Mouse (Mus musculus) midbrain, embryonic 10.5 days (tissue): ENCODE results near the gene Utrn. TPM values are rescaled to one million over a fixed set of nuclear protein-coding genes. Genes with fewer than 3 reads are reported as not detected.

Experiments
- DNase-seq: peaks from one replicate; pipeline ENCODE4 v3.0.0-alpha.2; 2017; ENCODE audit warnings: low spot score
- H3K27ac ChIP-seq: fragments of 300-500 bp; sonication (generic); replicated peaks from 2 replicates; pipeline ENCODE4 v1.5.1; 2016; ENCODE audit warnings: mild to moderate bottlenecking
- H3K27me3 ChIP-seq: fragments of 300-500 bp; sonication (generic); 2 replicates; pipeline ENCODE4 v1.6.1; 2016; ENCODE audit warnings: low read depth, mild to moderate bottlenecking; ENCODE audit not compliant: poor library complexity, severe bottlenecking
- H3K36me3 ChIP-seq: fragments of 300-500 bp; sonication (generic); 2 replicates; pipeline ENCODE4 v1.6.1; 2016; ENCODE audit warnings: mild to moderate bottlenecking, moderate library complexity
- H3K4me1 ChIP-seq: fragments of 300-500 bp; sonication (generic); 2 replicates; pipeline ENCODE4 v1.6.1; 2016
- H3K4me3 ChIP-seq: fragments of 300-500 bp; sonication (generic); 2 replicates; pipeline ENCODE4 v1.5.1; 2016; ENCODE audit warnings: mild to moderate bottlenecking, moderate library complexity
- H3K9me3 ChIP-seq: fragments of 300-500 bp; sonication (generic); replicated peaks from 2 replicates; pipeline ENCODE4 v1.6.1; 2016; ENCODE audit warnings: mild to moderate bottlenecking
- WGBS: fragments of 180-500 bp; shearing (Covaris S2); methylation state at CpG from one replicate; pipeline ENCODE4 v1.1.7; 2016; 5-methylcytosine and 5-hydroxymethylcytosine counted together
- polyA plus RNA-seq: library from polyadenylated mRNA; unstranded; fragments of >200 nt; fragmentation: Nextera tagmentation; extraction: Ambion mirVana; gene quantifications from 2 replicates; pipeline ENCODE4 v1.2.1, GENCODE M21; 2016

Utrn gene
- 38.8 and 39.8 TPM in 2 replicates for polyA plus RNA-seq

GRCm38 (mm10) chr10:12869029-12869671 lies at the start of gene Utrn:
TSS of gene Utrn (minus strand) at chr10:12869365.
- H3K4me3 ChIP-seq, result peak within 1 kb of the TSS; percentile 83
- H3K27ac ChIP-seq, result peak within 1 kb of the TSS; percentile 99
- no peaks in the 10 kb centered on the region for H3K36me3 ChIP-seq
- 0 out of 2 replicates have a peak, but pooled peaks cover 4% of the 10 kb centered on the region for H3K27me3 ChIP-seq
- H3K4me1 ChIP-seq, result peaks cover 26% of the 10 kb centered on the region
- H3K9me3 ChIP-seq, result no peaks in the 10 kb centered on the region
- DNase-seq, result peak; percentile 88
- WGBS, result under 1% methylated on average over 77 of the region's 77 CpGs

GRCm38 (mm10) chr10:12917626-12918025 lies 48.5 kb upstream of the Utrn start:
- Histone ChIP-seq H3K4me3 (no peak overlapping the region), H3K36me3 (no peaks in the 10 kb centered on the region)

GRCm38 (mm10) chr10:12916376-12916775 lies 47.2 kb upstream of the Utrn start:
- no peaks in the 10 kb centered on the region for H3K36me3 ChIP-seq
- peaks cover 20% of the 10 kb centered on the region for H3K4me1 ChIP-seq
- WGBS, result 87% methylated on average over 6 of the region's 6 CpGs
- DNase-seq, result no peak
- no peaks in the 10 kb centered on the region for H3K27me3 ChIP-seq
- H3K4me3 ChIP-seq, result no peak overlapping the region
- no peak overlapping the region for H3K27ac ChIP-seq
- no peaks in the 10 kb centered on the region for H3K9me3 ChIP-seq

More at GRCm38 (mm10) chr10:12917626-12918025, 48.5 kb upstream of the Utrn start:
- DNase-seq, result no peak
- no peaks in the 10 kb centered on the region for H3K27me3 ChIP-seq
- peaks cover 13% of the 10 kb centered on the region; the same call in 1 of the 2 replicates for H3K4me1 ChIP-seq
- WGBS, result 33% methylated on average over 1 of the region's 1 CpGs
- no peaks in the 10 kb centered on the region for H3K9me3 ChIP-seq
- no peak overlapping the region for H3K27ac ChIP-seq

DNA sequence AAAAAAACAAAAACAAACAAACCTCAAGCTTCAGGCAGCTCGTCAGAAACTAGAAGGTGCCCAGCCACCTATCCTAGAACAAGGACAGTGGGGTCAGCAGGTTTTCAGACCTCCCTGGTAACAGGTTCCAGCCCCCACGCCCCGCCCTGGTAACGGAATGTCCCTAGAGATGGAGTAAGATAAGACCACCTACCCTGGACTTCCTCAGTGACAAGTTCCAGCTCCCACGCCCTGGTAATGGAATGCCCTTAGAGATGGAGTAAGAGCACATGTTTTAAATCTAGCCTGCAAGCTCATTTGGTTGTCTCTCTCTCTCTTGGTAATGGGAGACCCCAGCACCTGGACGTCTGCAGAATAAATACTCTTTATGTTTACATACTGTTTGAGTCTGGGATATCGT lies 46.7 kb upstream of the Utrn start:
- Histone ChIP-seq H3K4me3 (no peak overlapping the region), H3K27ac (no peak overlapping the region), H3K4me1 (peaks cover 20% of the 10 kb centered on the region), H3K27me3 (no peaks in the 10 kb centered on the region), H3K9me3 (no peaks in the 10 kb centered on the region), H3K36me3 (no peaks in the 10 kb centered on the region)
- no peak for DNase-seq
- WGBS, result 71% methylated on average over 7 of the region's 7 CpGs

DNA sequence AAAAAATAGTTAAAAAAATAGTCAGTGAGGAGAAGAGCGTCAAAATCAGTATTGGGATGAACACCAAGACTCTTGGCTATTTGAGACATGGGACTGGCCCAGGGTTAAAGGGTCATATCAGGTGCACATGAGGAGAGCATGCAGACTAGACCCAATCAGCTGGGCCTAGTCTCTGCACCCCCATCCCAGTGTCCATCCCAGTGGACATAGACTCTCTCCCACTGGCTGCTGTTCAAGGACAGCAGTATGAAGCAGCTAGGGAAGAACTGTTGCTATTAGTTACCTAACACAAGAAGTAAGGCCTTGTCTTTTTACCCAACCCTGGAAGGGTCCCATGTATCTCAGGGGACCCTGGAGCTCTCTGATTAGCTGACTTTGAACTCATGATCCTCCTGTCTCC lies 45.0 kb upstream of the Utrn start:
- Histone ChIP-seq H3K36me3 (no peaks in the 10 kb centered on the region), H3K9me3 (no peaks in the 10 kb centered on the region), H3K27me3 (no peaks in the 10 kb centered on the region), H3K4me1 (peaks cover 18% of the 10 kb centered on the region), H3K4me3 (no peak overlapping the region), H3K27ac (no peak overlapping the region)
- WGBS, result 100% methylated on average over 1 of the region's 1 CpGs
- no peak for DNase-seq

- Histone ChIP-seq H3K27ac (0 out of 2 replicates have a peak overlapping the region, but pooled peaks have one; percentile 42), H3K4me1 (peaks cover 13% of the 10 kb centered on the region), H3K27me3 (no peaks in the 10 kb centered on the region), H3K36me3 (no peaks in the 10 kb centered on the region), H3K4me3 (no peak overlapping the region), H3K9me3 (no peaks in the 10 kb centered on the region)
- no peak for DNase-seq
- WGBS, result 78% methylated on average over 11 of the region's 11 CpGs
Measured at GRCm38 (mm10) chr10:12911981-12912530, 42.9 kb upstream of the Utrn start.

GRCm38 (mm10) chr10:12911451-12911850 lies 42.3 kb upstream of the Utrn start:
- H3K4me3 ChIP-seq, result no peak overlapping the region
- no peaks in the 10 kb centered on the region for H3K27me3 ChIP-seq
- WGBS, result 95% methylated on average over 13 of the region's 13 CpGs
- no peaks in the 10 kb centered on the region for H3K36me3 ChIP-seq
- peaks cover 13% of the 10 kb centered on the region for H3K4me1 ChIP-seq
- no peak for DNase-seq
- no peaks in the 10 kb centered on the region for H3K9me3 ChIP-seq
- H3K27ac ChIP-seq, result no peak overlapping the region

DNA sequence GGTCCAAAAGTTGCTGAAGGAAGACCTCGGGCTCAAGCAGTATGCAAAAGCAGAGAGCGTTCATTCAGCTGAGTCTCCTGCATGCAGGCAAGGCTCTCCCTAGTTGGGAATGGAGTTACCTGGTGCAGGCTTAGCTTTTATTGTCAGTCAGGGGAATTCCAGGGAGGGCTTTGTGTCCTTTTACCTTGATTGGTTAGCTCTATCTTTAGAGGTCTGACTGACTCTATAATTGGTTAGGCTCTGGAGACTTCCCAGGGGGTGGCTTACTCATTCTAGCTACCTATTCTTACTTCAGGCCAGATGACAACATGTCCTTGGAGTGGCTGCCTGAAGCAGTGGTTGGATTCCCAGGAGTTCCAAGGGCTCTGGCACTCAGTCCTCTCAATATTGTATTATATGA lies 40.7 kb upstream of the Utrn start:
- H3K27me3 ChIP-seq, result no peaks in the 10 kb centered on the region
- WGBS, result 96% methylated on average over 2 of the region's 2 CpGs
- H3K4me1 ChIP-seq, result peaks cover 7% of the 10 kb centered on the region
- H3K36me3 ChIP-seq, result no peaks in the 10 kb centered on the region
- H3K4me3 ChIP-seq, result no peak overlapping the region
- H3K27ac ChIP-seq, result no peak overlapping the region
- no peak for DNase-seq
- no peaks in the 10 kb centered on the region for H3K9me3 ChIP-seq

DNA sequence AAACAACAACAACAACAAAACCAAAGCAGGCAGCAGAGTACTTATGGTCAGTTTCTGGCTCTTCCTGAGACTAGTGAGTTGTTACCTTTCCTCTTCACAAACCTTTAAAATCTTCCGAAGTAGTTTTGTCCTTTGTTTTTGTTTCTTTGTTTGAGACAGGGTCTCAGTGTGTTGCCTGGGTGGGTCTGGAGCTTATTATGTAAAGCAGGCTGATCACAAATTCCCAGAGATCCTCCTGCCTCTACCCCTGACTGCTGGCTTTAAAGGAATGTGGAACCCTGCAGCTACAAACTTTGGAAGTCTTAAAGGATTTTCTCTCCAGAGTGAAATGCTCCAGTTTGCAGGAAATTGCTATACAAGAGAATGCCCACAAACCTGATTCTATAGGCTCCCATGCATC lies 40.0 kb upstream of the Utrn start:
- Histone ChIP-seq H3K27me3 (no peaks in the 10 kb centered on the region), H3K4me1 (peaks cover 10% of the 10 kb centered on the region), H3K27ac (no peak overlapping the region), H3K36me3 (no peaks in the 10 kb centered on the region), H3K4me3 (no peak overlapping the region), H3K9me3 (no peaks in the 10 kb centered on the region)
- 15% methylated on average over 1 of the region's 1 CpGs for WGBS
- no peak for DNase-seq

DNA sequence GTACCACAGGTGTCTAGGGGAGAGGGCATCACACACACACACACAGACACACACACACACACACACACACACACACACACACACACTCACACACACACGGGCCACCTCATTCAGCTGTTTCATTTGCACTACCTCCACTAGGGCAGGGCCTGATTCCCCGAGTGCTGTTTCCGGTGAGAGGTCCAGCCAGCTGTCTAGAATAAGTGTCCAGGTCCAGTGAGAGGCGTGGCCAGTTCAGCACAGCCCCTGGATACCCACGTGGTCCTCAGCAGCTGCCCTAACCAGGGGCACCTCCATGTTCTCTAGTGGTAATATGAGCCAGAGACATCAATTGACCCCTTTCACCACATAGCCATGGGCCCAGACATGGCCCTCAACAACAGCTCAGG lies 35.0 kb upstream of the Utrn start:
- H3K4me1 ChIP-seq, result peaks cover 3% of the 10 kb centered on the region; the same call in 1 of the 2 replicates
- no peak overlapping the region for H3K4me3 ChIP-seq
- H3K27me3 ChIP-seq, result no peaks in the 10 kb centered on the region
- H3K27ac ChIP-seq, result no peak overlapping the region
- no peaks in the 10 kb centered on the region for H3K9me3 ChIP-seq
- no peaks in the 10 kb centered on the region for H3K36me3 ChIP-seq
- 78% methylated on average over 5 of the region's 5 CpGs for WGBS
- DNase-seq, result no peak

DNA sequence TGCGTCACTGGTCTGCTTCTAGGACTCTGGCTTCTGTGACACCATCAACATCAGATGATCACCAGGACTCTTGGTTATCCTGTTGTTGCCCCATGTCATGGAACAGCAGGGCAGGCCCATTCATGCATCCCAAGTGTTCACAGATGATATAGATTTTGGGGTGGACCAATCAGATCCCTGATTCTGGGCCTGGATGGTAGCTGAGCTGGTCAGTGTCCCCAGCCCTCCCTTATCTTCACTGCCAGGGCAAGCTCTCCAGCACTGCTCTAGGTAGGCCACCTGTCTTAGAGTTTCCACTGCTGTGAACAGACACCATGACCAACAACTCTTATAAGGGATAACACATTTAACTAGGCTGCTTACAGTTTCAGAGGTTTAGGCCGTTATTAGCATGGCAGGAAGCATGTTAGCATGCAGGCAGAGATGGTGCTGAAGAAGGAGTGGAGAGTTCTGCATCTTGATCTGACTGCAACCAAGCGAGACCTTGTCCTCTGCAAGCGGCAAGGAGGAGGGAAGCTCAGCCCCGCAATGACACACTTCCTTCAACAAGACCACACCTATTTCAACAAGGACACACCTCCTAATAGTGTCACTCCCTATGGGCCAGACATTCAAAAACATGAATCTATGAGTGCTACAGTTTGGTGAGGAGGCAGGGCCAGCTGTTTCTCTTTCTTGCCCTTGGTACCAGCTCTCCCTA lies 34.4 kb upstream of the Utrn start:
- H3K27me3 ChIP-seq, result no peaks in the 10 kb centered on the region
- WGBS, result 95% methylated on average over 5 of the region's 5 CpGs
- no peaks in the 10 kb centered on the region for H3K9me3 ChIP-seq

GRCm38 (mm10) chr10:12899901-12900300 lies 30.7 kb upstream of the Utrn start:
- peaks cover 3% of the 10 kb centered on the region; the same call in 1 of the 2 replicates for H3K4me1 ChIP-seq
- H3K9me3 ChIP-seq, result no peaks in the 10 kb centered on the region
- no peak overlapping the region for H3K4me3 ChIP-seq
- no peak overlapping the region for H3K27ac ChIP-seq
- DNase-seq, result no peak
- no peaks in the 10 kb centered on the region for H3K27me3 ChIP-seq
- no peaks in the 10 kb centered on the region for H3K36me3 ChIP-seq
- WGBS, result 95% methylated on average over 5 of the region's 5 CpGs

More for the DNA sequence above, 34.4 kb upstream of the Utrn start:
- DNase-seq, result no peak
- Histone ChIP-seq H3K27ac (no peak overlapping the region), H3K36me3 (no peaks in the 10 kb centered on the region), H3K4me3 (no peak overlapping the region), H3K4me1 (peaks cover 3% of the 10 kb centered on the region; the same call in 1 of the 2 replicates)

DNA sequence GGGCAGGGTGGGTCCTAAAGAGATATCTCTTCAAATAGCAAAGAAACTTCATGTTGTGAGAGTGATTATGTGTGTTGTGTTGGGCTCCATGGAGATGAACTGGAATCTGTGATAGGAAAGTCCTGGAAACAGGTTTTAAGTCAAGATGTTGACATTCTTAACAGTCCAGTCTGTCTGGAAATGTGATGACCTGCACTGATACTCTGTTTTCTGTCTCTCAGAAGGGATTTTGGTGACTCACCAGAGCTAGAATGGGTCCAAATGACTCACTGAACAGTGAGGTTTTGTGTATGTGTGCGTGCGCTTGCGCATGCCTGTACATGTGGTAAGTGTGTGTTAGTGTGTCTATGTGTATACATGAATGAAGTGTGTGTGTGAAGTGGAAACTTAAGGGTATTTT lies 24.2 kb upstream of the Utrn start:
- H3K4me1 ChIP-seq, result no peaks in the 10 kb centered on the region
- WGBS, result 94% methylated on average over 3 of the region's 3 CpGs
- no peak for DNase-seq
- no peak overlapping the region for H3K27ac ChIP-seq
- H3K36me3 ChIP-seq, result no peaks in the 10 kb centered on the region
- H3K9me3 ChIP-seq, result no peaks in the 10 kb centered on the region
- H3K27me3 ChIP-seq, result no peaks in the 10 kb centered on the region
- H3K4me3 ChIP-seq, result no peak overlapping the region
